In genomic region chr10:17727926-17728279, GRCm38 (mm10) we compare ENCODE assay signal across 8 mouse cellular contexts. TPM values are rescaled to one million over a fixed set of nuclear protein-coding genes. Genes with fewer than 3 reads are reported as not detected.
A peak's percentile ranks its signal among the peaks of the same experiment; 100 is the strongest.
DNase-seq lines count a peak whose midpoint lies in the region; ATAC-seq lines count a peak whose summit lies in the region.

No protein-coding gene starts in this region.

- H3K4me2 ChIP-seq in forebrain, embryonic 14.5 days (ENCODE audit: low read length), result peak overlapping the region; percentile 69
- H3K4me2 ChIP-seq in midbrain, embryonic 13.5 days (replicated peaks), result peak overlapping the region; percentile 72

- H3K4me3 ChIP-seq in heart, embryonic 10.5 days, result peak overlapping the region; percentile 32; the same call in 1 of the 2 replicates
- H3K4me3 ChIP-seq in forebrain, embryonic 14.5 days (ENCODE audit: low read depth, low read length), result no peak overlapping the region
- peak overlapping the region; percentile 96 for H3K4me3 ChIP-seq in midbrain, embryonic 13.5 days (replicated peaks)

- H3K9ac ChIP-seq in forebrain, embryonic 14.5 days (ENCODE audit: low read length), result no peak overlapping the region
- H3K9ac ChIP-seq in midbrain, embryonic 13.5 days (replicated peaks), result no peak overlapping the region

- intact Hi-C loops in heart, postnatal 10 days (cut with DNase I), result loop anchor here (2.0 to 10.0 kb wide), 7 partner anchors 433 to 1383 kb away; no protein-coding TSS in a partner anchor

- no peaks in the 10 kb centered on the region for H3K9me3 ChIP-seq in heart, embryonic 10.5 days
- H3K9me3 ChIP-seq in forebrain, embryonic 14.5 days (replicated peaks; ENCODE audit: control insufficient read depth, low read length), result no peaks in the 10 kb centered on the region
- H3K9me3 ChIP-seq in midbrain, embryonic 13.5 days, result no peaks in the 10 kb centered on the region

- 12% methylated on average over 5 of the region's 5 CpGs for WGBS in heart, embryonic 10.5 days
- 9% methylated on average over 5 of the region's 5 CpGs for WGBS in forebrain, embryonic 14.5 days
- 9% methylated on average over 5 of the region's 5 CpGs for WGBS in midbrain, embryonic 13.5 days

- ATAC-seq in forebrain, embryonic 14.5 days, result no peak
- no peak for ATAC-seq in midbrain, embryonic 13.5 days

- peaks cover 30% of the 10 kb centered on the region for H3K4me1 ChIP-seq in heart, embryonic 10.5 days
- peaks cover 21% of the 10 kb centered on the region for H3K4me1 ChIP-seq in forebrain, embryonic 14.5 days (ENCODE audit: control insufficient read depth, insufficient read depth, low read length)
- H3K4me1 ChIP-seq in midbrain, embryonic 13.5 days (replicated peaks), result peaks cover 35% of the 10 kb centered on the region

- no peak for DNase-seq in heart, embryonic 10.5 days (ENCODE audit: low spot score)
- no peak for DNase-seq in heart, postnatal 10 days
- peak; percentile 91 for DNase-seq in MN1 (ENCODE audit: low spot score)
- peak; percentile 89 for DNase-seq in forebrain, embryonic 14.5 days (ENCODE audit: low spot score)
- DNase-seq in kidney, postnatal 10 days, result peak; percentile 27
- no peak for DNase-seq in adrenal gland, postnatal 4 days (ENCODE audit: low spot score in 2 of 2)
- no peak for DNase-seq in frontal cortex, postnatal 14 days (ENCODE audit: low spot score in 2 of 2)

- H3K27ac ChIP-seq in heart, embryonic 10.5 days, result peak overlapping the region; percentile 67; the same call in 1 of the 2 replicates
- peak overlapping the region; percentile 70; the same call in 1 of the 2 replicates for H3K27ac ChIP-seq in forebrain, embryonic 14.5 days (ENCODE audit: low read depth, low read length)
- H3K27ac ChIP-seq in midbrain, embryonic 13.5 days, result peak overlapping the region; percentile 69

- no peaks in the 10 kb centered on the region for H3K27me3 ChIP-seq in heart, embryonic 10.5 days (ENCODE audit: insufficient read depth, poor library complexity, severe bottlenecking)
- H3K27me3 ChIP-seq in forebrain, embryonic 14.5 days (replicated peaks; ENCODE audit: control insufficient read depth, insufficient read depth, low read length), result no peaks in the 10 kb centered on the region
- H3K27me3 ChIP-seq in midbrain, embryonic 13.5 days, result no peaks in the 10 kb centered on the region

- no peaks in the 10 kb centered on the region; the same call in 1 of the 2 replicates for H3K36me3 ChIP-seq in heart, embryonic 10.5 days
- no peaks in the 10 kb centered on the region for H3K36me3 ChIP-seq in forebrain, embryonic 14.5 days (ENCODE audit: control insufficient read depth, insufficient read depth, low read length)
- no peaks in the 10 kb centered on the region for H3K36me3 ChIP-seq in midbrain, embryonic 13.5 days

RNA-seq across cellular contexts. Expression of gene Cited2, which starts 4.9 kb away (rescaled TPM):
- 40.4 and 60.1 TPM in 2 replicates for polyA plus RNA-seq in heart, embryonic 10.5 days (2016; fragmentation: Nextera tagmentation; extraction: Ambion mirVana)
- total RNA-seq in heart, postnatal 10 days (2021), result 10 to 100 TPM; 29.7 to 32.9 TPM
- 50.8 and 62.7 TPM in 2 replicates for polyA plus RNA-seq in forebrain, embryonic 14.5 days (2014; fragmentation: Nextera tagmentation; extraction: Ambion mirVana)
- 77.0 and 81.0 TPM in 2 replicates for polyA plus RNA-seq in midbrain, embryonic 13.5 days (2015; fragmentation: Nextera tagmentation; extraction: Ambion mirVana)
- total RNA-seq in adrenal gland, postnatal 4 days (2021), result 100 to 1,000 TPM; 145 to 155 TPM

Comparison
In these comparisons a context has a peak if more than half of its experiments do, and no peak if none do; other contexts are left out.
1. DNase-seq: peak in MN1 (single experiment), forebrain, embryonic 14.5 days (single experiment) and kidney, postnatal 10 days (single experiment); none in heart, embryonic 10.5 days (single experiment), heart, postnatal 10 days (0 of 2), adrenal gland, postnatal 4 days (0 of 2) and frontal cortex, postnatal 14 days (0 of 2).
2. Peak in every context shown above with its lines, with median percentiles within 50 percentile points of each other: H3K27ac ChIP-seq.